ENCODE assay signal across 9 mouse cellular contexts in the genomic region with DNA sequence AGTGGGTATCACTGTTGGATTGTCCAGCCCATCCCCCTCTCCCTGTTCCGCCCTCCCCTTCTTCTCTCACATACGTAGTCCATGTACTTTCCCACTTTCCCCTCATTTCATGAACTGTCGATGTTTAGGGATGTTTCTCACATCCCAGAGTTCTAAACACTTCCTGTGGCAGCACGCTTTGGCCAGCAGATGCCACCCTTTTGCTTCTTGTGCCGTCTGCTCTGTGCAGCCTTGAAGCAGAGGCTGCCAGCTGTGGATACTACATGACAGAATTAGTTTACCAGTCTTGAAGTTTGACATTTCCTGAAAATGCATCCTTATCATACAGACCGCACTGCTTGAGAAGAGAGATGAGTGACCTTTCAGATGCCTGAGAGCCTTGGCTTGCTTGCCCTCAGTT. TPM values are rescaled to one million over a fixed set of nuclear protein-coding genes. Genes with fewer than 3 reads are reported as not detected.
DNase-seq lines count a peak whose midpoint lies in the region; ATAC-seq and TF ChIP-seq lines count a peak whose summit lies in the region.
"Had no signal": no experiment of that assay in that cellular context is flagged by ENCODE, and none has a peak within 500 bp of the region (broad histone marks: within the 10 kb centered on the region; RNA-seq: fewer than 3 reads in every experiment).

No protein-coding gene starts in this region.

- peaks cover 32% of the 10 kb centered on the region; the same call in 1 of the 2 replicates for H3K4me1 ChIP-seq in heart, embryonic 10.5 days
- 0 out of 2 replicates have a peak, but pooled peaks cover 3% of the 10 kb centered on the region for H3K4me1 ChIP-seq in lung, postnatal 0 days (ENCODE audit: insufficient read depth, low read depth, low read length)

- H3K36me3 ChIP-seq in heart, embryonic 10.5 days, result no peaks in the 10 kb centered on the region
- no peaks in the 10 kb centered on the region; the same call in 1 of the 2 replicates for H3K36me3 ChIP-seq in lung, postnatal 0 days (ENCODE audit: insufficient read depth, low read length)

- WGBS in heart, embryonic 10.5 days, result 66% methylated on average over 6 of the region's 6 CpGs
- WGBS in lung, postnatal 0 days, result 54% methylated on average over 6 of the region's 6 CpGs

- no peak for TF ChIP-seq EP300 in lung, postnatal 0 days (IDR thresholded peaks at IDR 0.05)

- peak; percentile 23 to 47 for DNase-seq in heart, postnatal 14 days
- no peak for DNase-seq in heart, embryonic 10.5 days (ENCODE audit: low spot score)
- DNase-seq in A20 (ENCODE audit: low read depth, low spot score), result peak; percentile 61
- peak; percentile 36 for DNase-seq in adrenal gland, postnatal 25 days
- DNase-seq in lung, postnatal 0 days (ENCODE audit: low spot score), result peak; percentile 45
- no peak for DNase-seq in B cell, adult 2 months
- no peak for DNase-seq in cerebellum, adult 18-20 months
- DNase-seq in ovary, postnatal 14 days (ENCODE audit: low spot score), result no peak

- no peak overlapping the region for H3K4me3 ChIP-seq in heart, embryonic 10.5 days
- H3K4me3 ChIP-seq in lung, postnatal 0 days (ENCODE audit: low read depth, low read length), result no peak overlapping the region

- H3K27me3 ChIP-seq in heart, embryonic 10.5 days (ENCODE audit: insufficient read depth, poor library complexity, severe bottlenecking), result no peaks in the 10 kb centered on the region
- no peaks in the 10 kb centered on the region for H3K27me3 ChIP-seq in lung, postnatal 0 days (replicated peaks; ENCODE audit: insufficient read depth, low read length)

- intact Hi-C loops in heart, postnatal 14 days (cut with DNase I), result loop anchor here (5.0 to 10.0 kb wide), 2 partner anchors 43 to 270 kb away; a partner anchor contains a TSS

- H3K9ac ChIP-seq in lung, postnatal 0 days (replicated peaks; ENCODE audit: low read depth), result no peak overlapping the region

- H3K9me3 ChIP-seq in heart, embryonic 10.5 days, result no peaks in the 10 kb centered on the region
- no peaks in the 10 kb centered on the region for H3K9me3 ChIP-seq in lung, postnatal 0 days (ENCODE audit: low read length)

- peak; percentile 72 for TF ChIP-seq CTCF in lung, postnatal 0 days (IDR thresholded peaks at IDR 0.05)

- no peak overlapping the region for H3K27ac ChIP-seq in heart, embryonic 10.5 days
- H3K27ac ChIP-seq in lung, postnatal 0 days (ENCODE audit: low read length), result no peak overlapping the region

- peak; percentile 46; the same call in 1 of the 2 replicates for ATAC-seq in lung, postnatal 0 days

- no peak overlapping the region for H3K4me2 ChIP-seq in lung, postnatal 0 days (replicated peaks; ENCODE audit: low read depth, low read length)

RNA-seq across cellular contexts. Expression of a gene that starts 36.4 kb away (rescaled TPM):
- total RNA-seq in heart, postnatal 14 days (2021), result not detected
- polyA plus RNA-seq in heart, embryonic 10.5 days (2016; fragmentation: Nextera tagmentation; extraction: Ambion mirVana), result not detected in 2 replicates
- total RNA-seq in adrenal gland, postnatal 25 days (2021), result not detected in 2 replicates
- polyA plus RNA-seq in lung, postnatal 0 days (2015; fragmentation: Nextera tagmentation; extraction: Ambion mirVana), result not detected in 2 replicates
- polyA plus RNA-seq: liver, embryonic 16.5 days had no signal

RNA-seq across cellular contexts. Expression of a gene that starts 48.0 kb away (rescaled TPM):
- not detected for total RNA-seq in heart, postnatal 14 days (2021)
- polyA plus RNA-seq in heart, embryonic 10.5 days (2016; fragmentation: Nextera tagmentation; extraction: Ambion mirVana), result not detected in 2 replicates
- total RNA-seq in adrenal gland, postnatal 25 days (2021), result not detected in 2 replicates
- polyA plus RNA-seq in lung, postnatal 0 days (2015; fragmentation: Nextera tagmentation; extraction: Ambion mirVana), result 0.15 and 0.18 TPM in 2 replicates
- polyA plus RNA-seq: liver, embryonic 16.5 days had no signal

RNA-seq across cellular contexts. Expression of a gene that starts 55.8 kb away (rescaled TPM):
- total RNA-seq in heart, postnatal 14 days (2021), result not detected
- not detected in 2 replicates for polyA plus RNA-seq in heart, embryonic 10.5 days (2016; fragmentation: Nextera tagmentation; extraction: Ambion mirVana)
- 2.6 TPM in 1 of 2 replicates, not detected in the other for total RNA-seq in adrenal gland, postnatal 25 days (2021)
- 0.26 TPM in 1 of 2 replicates, not detected in the other for polyA plus RNA-seq in lung, postnatal 0 days (2015; fragmentation: Nextera tagmentation; extraction: Ambion mirVana)
- polyA plus RNA-seq: liver, embryonic 16.5 days had no signal

Comparison
In these comparisons a context has a peak if more than half of its experiments do, and no peak if none do; other contexts are left out.
1. DNase-seq: peak in heart, postnatal 14 days (2 of 2), A20 (single experiment), adrenal gland, postnatal 25 days (single experiment) and lung, postnatal 0 days (single experiment); none in heart, embryonic 10.5 days (single experiment), B cell, adult 2 months (0 of 2), cerebellum, adult 18-20 months (0 of 2) and ovary, postnatal 14 days (single experiment).